Mouse (Mus musculus) megakaryocyte, embryonic 14.5 days (primary cell): ENCODE data around the gene Rev3l. TPM values are rescaled to one million over a fixed set of nuclear protein-coding genes. Genes with fewer than 3 reads are reported as not detected.
A peak's percentile ranks its signal among the peaks of the same experiment; 100 is the strongest.

Experiments used
- H3K27me3 ChIP-seq: replicated peaks from 2 replicates; pipeline ENCODE3; 2012; ENCODE audit warnings: inconsistent platforms
- H3K36me3 ChIP-seq: replicated peaks from 2 replicates; pipeline ENCODE3; 2012; ENCODE audit warnings: low read length, inconsistent platforms, mixed read lengths
- H3K4me1 ChIP-seq: 2 replicates; pipeline ENCODE4 v1.6.1; 2012; ENCODE audit warnings: inconsistent platforms
- H3K4me3 ChIP-seq: replicated peaks from 2 replicates; pipeline ENCODE3; 2012; ENCODE audit warnings: moderate library complexity, mild to moderate bottlenecking, inconsistent platforms
- H3K9me3 ChIP-seq: 2 replicates; pipeline ENCODE4 v1.6.1; 2012; ENCODE audit warnings: inconsistent platforms
- FLI1 ChIP-seq: IDR thresholded peaks from 2 replicates; pipeline ENCODE4 v1.6.1; 2012; ENCODE audit warnings: low read length, inconsistent platforms, mixed read lengths
- GATA1 ChIP-seq: IDR thresholded peaks from 3 replicates; pipeline ENCODE4 v1.6.1; 2012; ENCODE audit warnings: mixed read lengths, low read length, inconsistent platforms, borderline replicate concordance
- polyA plus RNA-seq: library from polyadenylated mRNA; stranded (reverse); fragments of >175 nt; gene quantifications from 2 replicates; pipeline ENCODE4 v1.2.3, GENCODE M21; 2012; ENCODE audit warnings: low replicate concordance; ENCODE audit not compliant: insufficient read depth

Gene Rev3l
- polyA plus RNA-seq, 1 experiment = 0.91 TPM

DNA sequence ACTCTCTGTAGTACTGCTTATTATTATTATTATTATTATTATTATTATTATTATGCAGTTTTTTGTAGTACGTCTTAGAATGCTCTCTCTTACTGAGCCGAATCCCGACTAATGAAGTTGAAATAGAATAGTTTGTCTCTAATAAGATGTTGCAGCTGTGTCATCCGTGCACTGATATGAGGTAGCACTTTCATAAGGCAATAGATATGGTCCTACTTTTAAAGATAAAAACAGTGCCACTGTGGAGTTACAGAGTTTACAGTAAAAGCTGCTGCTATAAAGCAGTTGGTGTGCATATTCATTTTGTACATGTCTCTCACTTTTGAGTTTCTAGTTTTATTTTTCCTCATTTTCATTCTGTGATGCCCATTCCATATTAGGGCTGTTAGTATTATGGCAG lies 46.4 kb downstream of the Rev3l start:
- TF ChIP-seq GATA1 (no peak), FLI1 (no peak)
- Histone ChIP-seq H3K4me3 (no peak overlapping the region), H3K36me3 (no peaks in the 10 kb centered on the region), H3K9me3 (no peaks in the 10 kb centered on the region), H3K4me1 (peaks cover 28% of the 10 kb centered on the region), H3K27me3 (no peaks in the 10 kb centered on the region)

GRCm38 (mm10) chr10:39785241-39785640 lies 53.3 kb downstream of the Rev3l start:
- Histone ChIP-seq H3K27me3 (no peaks in the 10 kb centered on the region), H3K9me3 (no peaks in the 10 kb centered on the region), H3K36me3 (peaks cover 18% of the 10 kb centered on the region), H3K4me1 (peaks cover 13% of the 10 kb centered on the region), H3K4me3 (no peak overlapping the region)
- no peak for TF ChIP-seq GATA1
- TF ChIP-seq FLI1 = no peak

DNA sequence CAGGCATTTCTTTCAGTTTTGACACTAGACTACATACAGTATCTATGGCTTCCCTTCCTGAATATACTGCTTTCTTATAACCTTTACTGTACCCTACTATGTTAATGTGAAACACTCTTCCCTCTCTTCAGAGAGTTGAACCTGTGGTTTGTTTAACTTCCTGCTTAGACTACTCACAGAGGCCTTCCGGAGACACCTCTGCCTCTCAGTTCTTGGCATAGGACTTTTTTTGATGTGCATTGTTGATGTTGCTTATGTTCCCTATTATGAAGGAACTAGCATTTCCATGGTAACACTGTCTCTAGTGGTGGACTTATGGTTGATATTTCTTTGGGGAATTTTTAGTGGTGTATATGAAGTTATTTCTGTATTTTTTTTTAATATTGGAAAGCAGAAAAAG lies 61.4 kb downstream of the Rev3l start:
- peaks cover 34% of the 10 kb centered on the region for H3K36me3 ChIP-seq
- H3K4me3 ChIP-seq = no peak overlapping the region
- peaks cover 4% of the 10 kb centered on the region; the same call in 1 of the 2 replicates for H3K4me1 ChIP-seq
- H3K27me3 ChIP-seq = no peaks in the 10 kb centered on the region
- H3K9me3 ChIP-seq = no peaks in the 10 kb centered on the region
- TF ChIP-seq GATA1 (no peak), FLI1 (no peak)

- peaks cover 61% of the 10 kb centered on the region for H3K36me3 ChIP-seq
- no peaks in the 10 kb centered on the region for H3K4me1 ChIP-seq
These were observed 79.6 kb downstream of the Rev3l start for GRCm38 (mm10) chr10:39811507-39811906.

DNA sequence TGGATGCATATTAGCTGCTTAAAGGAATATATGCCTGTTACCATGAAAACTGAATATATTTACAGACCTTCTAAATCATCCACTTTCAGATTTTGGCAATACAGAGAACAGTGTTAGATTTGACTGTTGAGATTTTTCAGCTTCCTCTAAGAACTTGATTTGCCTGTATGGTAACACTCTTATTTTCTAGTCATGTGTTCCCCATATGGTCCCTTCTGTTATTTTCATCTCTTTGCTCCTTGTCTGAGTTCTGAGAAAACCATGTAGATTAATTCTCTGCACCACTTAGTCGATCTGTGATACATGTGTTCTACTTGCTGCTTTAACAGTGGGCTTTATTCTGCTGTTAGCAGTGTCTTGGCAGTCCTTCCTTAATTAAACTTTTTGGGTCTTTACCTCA lies 110.7 kb downstream of the Rev3l start:
- H3K27me3 ChIP-seq = no peaks in the 10 kb centered on the region
- H3K4me3 ChIP-seq = no peak overlapping the region
- TF ChIP-seq GATA1 (no peak), FLI1 (no peak)
- no peaks in the 10 kb centered on the region for H3K4me1 ChIP-seq
- H3K36me3 ChIP-seq = peaks cover 68% of the 10 kb centered on the region
- H3K9me3 ChIP-seq = no peaks in the 10 kb centered on the region

More at GRCm38 (mm10) chr10:39811507-39811906, 79.6 kb downstream of the Rev3l start:
- Histone ChIP-seq H3K9me3 (no peaks in the 10 kb centered on the region), H3K27me3 (no peaks in the 10 kb centered on the region), H3K4me3 (no peak overlapping the region)
- TF ChIP-seq FLI1 (no peak), GATA1 (no peak)

GRCm38 (mm10) chr10:39865509-39865908 lies 133.6 kb downstream of the Rev3l start:
- TF ChIP-seq FLI1 (no peak), GATA1 (no peak)
- Histone ChIP-seq H3K9me3 (no peaks in the 10 kb centered on the region), H3K36me3 (peaks cover 73% of the 10 kb centered on the region)

DNA sequence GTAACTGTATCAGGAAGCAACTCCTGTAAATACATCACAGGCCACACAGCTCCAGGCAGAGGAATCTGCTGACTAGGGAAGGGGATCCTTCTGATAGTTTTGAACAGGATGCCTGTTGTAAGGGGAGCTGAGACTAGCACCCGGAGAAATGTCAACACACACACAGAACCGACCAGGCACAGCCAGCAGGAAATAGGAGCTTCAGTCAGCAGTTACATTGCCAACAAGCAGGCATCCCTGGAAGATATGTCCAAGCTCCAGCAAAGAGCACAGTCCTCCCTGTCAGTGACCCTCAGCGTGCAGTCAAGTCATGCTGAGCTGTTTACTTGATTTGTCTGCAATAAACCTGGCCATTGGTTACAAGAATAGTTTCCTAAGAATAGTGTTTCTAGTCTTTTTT lies 156.7 kb downstream of the Rev3l start:
- peaks cover 6% of the 10 kb centered on the region for H3K4me1 ChIP-seq
- H3K4me3 ChIP-seq = no peak overlapping the region
- no peak for TF ChIP-seq GATA1
- no peak for TF ChIP-seq FLI1
- H3K27me3 ChIP-seq = peaks cover under 1% of the 10 kb centered on the region
- H3K36me3 ChIP-seq = peaks cover 11% of the 10 kb centered on the region
- H3K9me3 ChIP-seq = no peaks in the 10 kb centered on the region

More at GRCm38 (mm10) chr10:39865509-39865908, 133.6 kb downstream of the Rev3l start:
- H3K27me3 ChIP-seq = no peaks in the 10 kb centered on the region
- H3K4me3 ChIP-seq = no peak overlapping the region
- peaks cover 5% of the 10 kb centered on the region; the same call in 1 of the 2 replicates for H3K4me1 ChIP-seq

GRCm38 (mm10) chr10:39893702-39894697 lies 162.1 kb downstream of the Rev3l start:
- H3K4me3 ChIP-seq = peak overlapping the region; percentile 46
- H3K9me3 ChIP-seq = 0 out of 2 replicates have a peak, but pooled peaks cover 3% of the 10 kb centered on the region
- peaks cover 36% of the 10 kb centered on the region for H3K4me1 ChIP-seq
- TF ChIP-seq GATA1 (no peak), FLI1 (no peak)
- H3K27me3 ChIP-seq = peaks cover 2% of the 10 kb centered on the region
- H3K36me3 ChIP-seq = peaks cover 12% of the 10 kb centered on the region

GRCm38 (mm10) chr10:39896503-39896902 lies 164.6 kb downstream of the Rev3l start:
- TF ChIP-seq FLI1 (no peak), GATA1 (no peak)
- Histone ChIP-seq H3K36me3 (peaks cover 7% of the 10 kb centered on the region), H3K9me3 (0 out of 2 replicates have a peak, but pooled peaks cover 3% of the 10 kb centered on the region), H3K4me1 (peaks cover 40% of the 10 kb centered on the region), H3K27me3 (peaks cover 2% of the 10 kb centered on the region), H3K4me3 (no peak overlapping the region)

GRCm38 (mm10) chr10:39898874-39899371 lies 167.0 kb downstream of the Rev3l start, which contains the start of gene Mfsd4b4:
Gene Mfsd4b4 (minus strand): TSS chr10:39899238.
- Histone ChIP-seq H3K4me3 (peak within 1 kb of the TSS; percentile 94), H3K9me3 (0 out of 2 replicates have a peak, but pooled peaks cover 3% of the 10 kb centered on the region), H3K27me3 (no peaks in the 10 kb centered on the region), H3K4me1 (peaks cover 35% of the 10 kb centered on the region), H3K36me3 (no peaks in the 10 kb centered on the region)
- TF ChIP-seq FLI1 = peak; percentile 47; the same call in 1 of the 2 replicates
- TF ChIP-seq GATA1 = no peak
